Mouse (Mus musculus): Measurements from ENCODE around the gene Mrgpra1.
"Not testable (repeated sequence)": the region's sequence is repeated elsewhere in the genome, so short reads cannot be mapped to it uniquely, and the experiment has no call there.

Mrgpra1 gene

GRCm38 (mm10) chr7:47354140-47354539 is at the start of gene Mrgpra1:
TSS of gene Mrgpra1 (minus strand) at chr7:47354240.
- no peaks in the 10 kb centered on the region for H3K27me3 ChIP-seq (ENCODE audit: control insufficient read depth, insufficient read depth, low read length, poor library complexity, severe bottlenecking)
- no peak for DNase-seq (ENCODE audit: low read depth, low spot score)
- no peaks in the 10 kb centered on the region for H3K36me3 ChIP-seq (ENCODE audit: control insufficient read depth, insufficient read depth, low read length, poor library complexity, severe bottlenecking)

- no peak for DNase-seq (ENCODE audit: low read depth, low spot score)
- Histone ChIP-seq H3K27me3 (ENCODE audit: control insufficient read depth, insufficient read depth, low read length, poor library complexity, severe bottlenecking) (no peaks in the 10 kb centered on the region), H3K36me3 (ENCODE audit: control insufficient read depth, insufficient read depth, low read length, poor library complexity, severe bottlenecking) (no peaks in the 10 kb centered on the region)
Measured at GRCm38 (mm10) chr7:47401125-47401524, 47.1 kb upstream of the Mrgpra1 start.

GRCm38 (mm10) chr7:47348421-47348820 is 5.6 kb downstream of the Mrgpra1 start:
- Histone ChIP-seq H3K27me3 (ENCODE audit: control insufficient read depth, insufficient read depth, low read length, poor library complexity, severe bottlenecking) (no peaks in the 10 kb centered on the region), H3K36me3 (ENCODE audit: control insufficient read depth, insufficient read depth, low read length, poor library complexity, severe bottlenecking) (no peaks in the 10 kb centered on the region)
- no peak for DNase-seq (ENCODE audit: low read depth, low spot score)

GRCm38 (mm10) chr7:47345905-47346478 is 8.0 kb downstream of the Mrgpra1 start:
- Histone ChIP-seq H3K36me3 (ENCODE audit: control insufficient read depth, insufficient read depth, low read length, poor library complexity, severe bottlenecking) (no peaks in the 10 kb centered on the region), H3K27me3 (ENCODE audit: control insufficient read depth, insufficient read depth, low read length, poor library complexity, severe bottlenecking) (no peaks in the 10 kb centered on the region)
- no peak for DNase-seq (ENCODE audit: low read depth, low spot score)

GRCm38 (mm10) chr7:47341887-47342286 is 12.2 kb downstream of the Mrgpra1 start:
- DNase-seq (ENCODE audit: low read depth, low spot score); H3K36me3 ChIP-seq (ENCODE audit: control insufficient read depth, insufficient read depth, low read length, poor library complexity, severe bottlenecking): not testable (repeated sequence)

GRCm38 (mm10) chr7:47341389-47341788 is 12.7 kb downstream of the Mrgpra1 start:
- not testable (repeated sequence) for H3K27me3 ChIP-seq (ENCODE audit: control insufficient read depth, insufficient read depth, low read length, poor library complexity, severe bottlenecking); DNase-seq (ENCODE audit: low read depth, low spot score); H3K36me3 ChIP-seq (ENCODE audit: control insufficient read depth, insufficient read depth, low read length, poor library complexity, severe bottlenecking)

More at GRCm38 (mm10) chr7:47341887-47342286, 12.2 kb downstream of the Mrgpra1 start:
- not testable (repeated sequence) for H3K27me3 ChIP-seq (ENCODE audit: control insufficient read depth, insufficient read depth, low read length, poor library complexity, severe bottlenecking)

GRCm38 (mm10) chr7:47318299-47318698 is 35.7 kb downstream of the Mrgpra1 start:
- DNase-seq (ENCODE audit: low read depth, low spot score), result no peak
- no peaks in the 10 kb centered on the region for H3K27me3 ChIP-seq (ENCODE audit: control insufficient read depth, insufficient read depth, low read length, poor library complexity, severe bottlenecking)

GRCm38 (mm10) chr7:47312289-47312688 is 41.8 kb downstream of the Mrgpra1 start:
- DNase-seq (ENCODE audit: low read depth, low spot score), result no peak
- H3K36me3 ChIP-seq (ENCODE audit: control insufficient read depth, insufficient read depth, low read length, poor library complexity, severe bottlenecking), result no peaks in the 10 kb centered on the region

More at GRCm38 (mm10) chr7:47318299-47318698, 35.7 kb downstream of the Mrgpra1 start:
- H3K36me3 ChIP-seq (ENCODE audit: control insufficient read depth, insufficient read depth, low read length, poor library complexity, severe bottlenecking), result no peaks in the 10 kb centered on the region

GRCm38 (mm10) chr7:47309855-47310254 is 44.2 kb downstream of the Mrgpra1 start:
- Histone ChIP-seq H3K27me3 (ENCODE audit: control insufficient read depth, insufficient read depth, low read length, poor library complexity, severe bottlenecking) (no peaks in the 10 kb centered on the region), H3K36me3 (ENCODE audit: control insufficient read depth, insufficient read depth, low read length, poor library complexity, severe bottlenecking) (no peaks in the 10 kb centered on the region)
- no peak for DNase-seq (ENCODE audit: low read depth, low spot score)

More at GRCm38 (mm10) chr7:47312289-47312688, 41.8 kb downstream of the Mrgpra1 start:
- no peaks in the 10 kb centered on the region for H3K27me3 ChIP-seq (ENCODE audit: control insufficient read depth, insufficient read depth, low read length, poor library complexity, severe bottlenecking)

GRCm38 (mm10) chr7:47304661-47305060 is 49.4 kb downstream of the Mrgpra1 start:
- H3K36me3 ChIP-seq (ENCODE audit: control insufficient read depth, insufficient read depth, low read length, poor library complexity, severe bottlenecking); H3K27me3 ChIP-seq (ENCODE audit: control insufficient read depth, insufficient read depth, low read length, poor library complexity, severe bottlenecking); DNase-seq (ENCODE audit: low read depth, low spot score): not testable (repeated sequence)

- DNase-seq (ENCODE audit: low read depth, low spot score); H3K36me3 ChIP-seq (ENCODE audit: control insufficient read depth, insufficient read depth, low read length, poor library complexity, severe bottlenecking); H3K27me3 ChIP-seq (ENCODE audit: control insufficient read depth, insufficient read depth, low read length, poor library complexity, severe bottlenecking): not testable (repeated sequence)
Measured at GRCm38 (mm10) chr7:47299612-47300011, 54.4 kb downstream of the Mrgpra1 start.

All from splenic B cell, adult 2 months (primary cell).